Mouse (Mus musculus) CH12.LX (cell line): ENCODE measurements around the gene Hnrnpa1.

ENCODE experiments used
- CTCF ChIP-seq, 2 experiments: IDR thresholded peaks in 1 of 2; conservative IDR thresholded peaks in 1 of 2; 2 replicates each; pipeline ENCODE4 v1.5.1; 2011 to 2012; ENCODE audit warnings: low read depth in 2 of 2, low read length in 2 of 2, improper control_type of control experiment in 1 of 2, inconsistent platforms in 1 of 2, mild to moderate bottlenecking in 1 of 2, moderate library complexity in 1 of 2
- ELF1 ChIP-seq: IDR thresholded peaks from 2 replicates; pipeline ENCODE4 v1.6.1; 2014; ENCODE audit warnings: low read depth, mild to moderate bottlenecking, inconsistent platforms, low read length, improper control_type of control experiment
- MEF2A ChIP-seq: IDR thresholded peaks from 2 replicates; pipeline ENCODE4 v1.6.1; 2014; ENCODE audit warnings: low read depth, mild to moderate bottlenecking, inconsistent platforms, low read length, improper control_type of control experiment, borderline replicate concordance
- POLR2A ChIP-seq: IDR thresholded peaks from 2 replicates; pipeline ENCODE4 v1.6.1; 2011; ENCODE audit warnings: low read depth, mild to moderate bottlenecking, improper control_type of control experiment, low read length
- POLR2AphosphoS2 ChIP-seq: IDR thresholded peaks from 2 replicates; pipeline ENCODE4 v1.6.1; 2011; ENCODE audit warnings: low read depth, low read length, improper control_type of control experiment
- RCOR1 ChIP-seq: conservative IDR thresholded peaks from 2 replicates; pipeline ENCODE4 v1.6.1; 2012; ENCODE audit warnings: low read depth, mild to moderate bottlenecking, inconsistent platforms, low read length, improper control_type of control experiment

GRCm38 (mm10) chr15:103227572-103227971 lies 12.7 kb upstream of the Hnrnpa1 start:
- TF ChIP-seq POLR2A, result no peak
- TF ChIP-seq POLR2AphosphoS2, result no peak
- no peak for TF ChIP-seq MEF2A
- no peak for TF ChIP-seq RCOR1
- TF ChIP-seq ELF1, result no peak
- no peak for TF ChIP-seq CTCF (conservative IDR thresholded peaks at IDR 0.05 in 1 of 2, IDR thresholded peaks at IDR 0.05 in 1 of 2; ENCODE audit: low read depth in 2 of 2, low read length in 2 of 2)
